Mouse (Mus musculus): ENCODE results near the gene Arsb. TPM values are rescaled to one million over a fixed set of nuclear protein-coding genes. Genes with fewer than 3 reads are reported as not detected.

The Arsb gene
- 8.0 TPM for polyA plus RNA-seq (2015; fragmentation: Illumina TruSeq; extraction: RNeasy Lipid Tissue Mini Kit (QIAGEN cat#74804); ENCODE audit: insufficient read depth, low read depth, low replicate concordance)

DNA sequence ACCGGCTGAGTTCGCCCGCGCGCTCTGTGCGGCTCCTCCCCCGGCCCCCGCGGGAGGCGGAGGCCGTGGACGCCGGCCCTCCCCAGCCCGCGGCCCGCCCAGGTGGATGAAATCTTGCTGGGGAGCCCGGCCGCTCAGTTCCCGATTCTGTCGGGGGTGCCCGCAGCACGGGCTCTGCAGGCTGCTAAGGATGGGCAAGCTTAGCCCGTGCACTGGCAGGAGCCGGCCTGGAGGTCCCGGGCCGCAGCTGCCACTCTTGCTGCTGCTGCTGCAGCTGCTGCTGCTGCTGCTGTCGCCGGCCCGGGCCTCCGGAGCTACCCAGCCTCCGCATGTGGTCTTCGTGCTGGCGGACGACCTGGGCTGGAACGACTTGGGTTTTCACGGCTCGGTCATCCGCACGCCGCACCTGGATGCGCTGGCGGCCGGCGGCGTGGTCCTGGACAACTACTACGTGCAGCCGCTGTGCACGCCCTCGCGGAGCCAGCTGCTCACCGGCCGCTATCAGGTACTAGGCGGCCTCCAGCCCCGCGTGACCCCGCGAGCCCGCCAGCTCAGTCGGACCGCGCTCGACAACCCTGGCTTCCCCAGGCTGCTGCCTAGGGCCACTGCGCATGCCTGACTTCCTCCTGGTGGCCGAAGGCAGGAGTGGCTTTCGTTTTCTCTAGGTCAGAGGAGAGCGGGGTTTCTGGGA, at the start of gene Arsb:
Arsb (plus strand) TSS at position 43 of the 691 bp plus-strand sequence.

Other genes starting within 250 kb of the Arsb start
- not detected for gene Bhmt, start 133.7 kb upstream of the Arsb start, polyA plus RNA-seq (2015; fragmentation: Illumina TruSeq; extraction: RNeasy Lipid Tissue Mini Kit (QIAGEN cat#74804); ENCODE audit: insufficient read depth, low read depth, low replicate concordance)
- gene Bhmt2, start 97.3 kb upstream of the Arsb start, polyA plus RNA-seq (2015; fragmentation: Illumina TruSeq; extraction: RNeasy Lipid Tissue Mini Kit (QIAGEN cat#74804); ENCODE audit: insufficient read depth, low read depth, low replicate concordance) = not detected
- not detected for gene Dmgdh, start 97.2 kb upstream of the Arsb start, polyA plus RNA-seq (2015; fragmentation: Illumina TruSeq; extraction: RNeasy Lipid Tissue Mini Kit (QIAGEN cat#74804); ENCODE audit: insufficient read depth, low read depth, low replicate concordance)

Measured in pancreas, adult 10 weeks (tissue).